Mouse (Mus musculus) liver, embryonic 15.5 days (tissue): ENCODE measurements around the gene Hoxc5. TPM values are rescaled to one million over a fixed set of nuclear protein-coding genes. Genes with fewer than 3 reads are reported as not detected.

ENCODE experiments used
- ATAC-seq: fragments of 200-750 bp; cut with Nextera tagmentation; 2 replicates; pipeline ENCODE4 v1.8.0; 2017; ENCODE audit warnings: moderate number of reproducible peaks, mild to moderate bottlenecking, moderate library complexity; ENCODE audit not compliant: insufficient read depth
- H3K27ac ChIP-seq: fragments of 300-500 bp; sonication (generic); replicated peaks from 2 replicates; pipeline ENCODE4 v1.5.1; 2015; ENCODE audit warnings: mild to moderate bottlenecking, inconsistent platforms
- H3K27me3 ChIP-seq: fragments of 300-500 bp; sonication (generic); 2 replicates; pipeline ENCODE4 v1.6.1; 2015; ENCODE audit warnings: mild to moderate bottlenecking, inconsistent platforms
- H3K36me3 ChIP-seq: fragments of 300-500 bp; sonication (generic); replicated peaks from 2 replicates; pipeline ENCODE4 v1.6.1; 2015; ENCODE audit warnings: moderate library complexity, mild to moderate bottlenecking, inconsistent platforms
- H3K4me1 ChIP-seq: fragments of 300-500 bp; sonication (generic); replicated peaks from 2 replicates; pipeline ENCODE4 v1.6.1; 2015; ENCODE audit warnings: inconsistent platforms
- H3K4me2 ChIP-seq: fragments of 300-500 bp; sonication (generic); 2 replicates; pipeline ENCODE4 v1.6.1; 2015; ENCODE audit warnings: moderate library complexity, mild to moderate bottlenecking, inconsistent platforms
- H3K4me3 ChIP-seq: fragments of 300-500 bp; sonication (generic); replicated peaks from 2 replicates; pipeline ENCODE4 v1.5.1; 2015; ENCODE audit warnings: mild to moderate bottlenecking, inconsistent platforms
- H3K9ac ChIP-seq: fragments of 300-500 bp; sonication (generic); 2 replicates; pipeline ENCODE4 v1.6.1; 2015; ENCODE audit warnings: moderate library complexity, mild to moderate bottlenecking, inconsistent platforms
- H3K9me3 ChIP-seq: fragments of 300-500 bp; sonication (generic); replicated peaks from 2 replicates; pipeline ENCODE4 v1.6.1; 2016; ENCODE audit warnings: inconsistent platforms
- WGBS: fragments of 180-500 bp; shearing (Covaris S2); methylation state at CpG from one replicate; pipeline ENCODE4 v1.1.7; 2015; ENCODE audit warnings: mixed read lengths; ENCODE audit not compliant: insufficient replicate concordance; 5-methylcytosine and 5-hydroxymethylcytosine counted together
- polyA plus RNA-seq: library from polyadenylated mRNA; unstranded; fragments of >200 nt; fragmentation: Nextera tagmentation; extraction: Ambion mirVana; gene quantifications from 2 replicates; pipeline ENCODE4 v1.2.1, GENCODE M21; 2015

The Hoxc5 gene
- polyA plus RNA-seq, 1 experiment from 2014 or later = 0.22 TPM

DNA sequence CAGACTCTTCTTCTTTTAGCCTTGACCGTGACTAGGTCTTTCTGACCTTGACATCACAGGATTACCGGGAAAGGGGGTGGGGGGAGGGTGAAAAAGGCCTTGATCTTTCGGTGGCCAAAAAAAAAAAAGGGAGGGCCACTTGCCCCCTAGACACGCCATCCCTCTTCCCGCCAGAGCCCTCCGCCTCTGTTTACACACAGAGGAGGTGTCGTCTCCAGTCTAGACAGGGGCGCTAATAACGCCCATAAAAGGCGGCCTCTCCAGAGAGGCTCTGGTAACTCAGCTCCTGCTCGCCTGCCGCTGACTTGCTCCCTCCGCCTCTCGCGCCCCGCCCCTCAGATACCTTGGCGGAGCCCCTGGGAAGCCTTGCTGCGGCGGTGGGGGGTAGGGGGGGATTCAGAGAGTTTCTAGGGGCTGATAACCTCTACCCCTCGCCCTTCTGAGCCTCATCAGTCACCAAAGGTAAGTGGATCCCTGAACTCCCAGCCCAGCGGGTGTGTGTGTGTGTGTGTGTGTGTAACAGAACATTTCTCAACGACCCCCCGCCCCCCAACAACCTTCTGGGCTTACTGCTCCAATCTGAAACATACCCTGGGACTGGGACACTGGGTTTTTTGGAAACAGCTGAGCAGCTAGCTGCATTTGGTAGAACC lies 35.4 kb upstream of the Hoxc5 start:
- no peak for ATAC-seq
- Histone ChIP-seq H3K4me1 (no peaks in the 10 kb centered on the region), H3K27me3 (peaks cover 100% of the 10 kb centered on the region), H3K27ac (no peak overlapping the region), H3K4me3 (no peak overlapping the region), H3K9ac (no peak overlapping the region), H3K36me3 (no peaks in the 10 kb centered on the region), H3K4me2 (no peak overlapping the region), H3K9me3 (no peaks in the 10 kb centered on the region)
- WGBS = 2% methylated on average over 23 of the region's 23 CpGs

DNA sequence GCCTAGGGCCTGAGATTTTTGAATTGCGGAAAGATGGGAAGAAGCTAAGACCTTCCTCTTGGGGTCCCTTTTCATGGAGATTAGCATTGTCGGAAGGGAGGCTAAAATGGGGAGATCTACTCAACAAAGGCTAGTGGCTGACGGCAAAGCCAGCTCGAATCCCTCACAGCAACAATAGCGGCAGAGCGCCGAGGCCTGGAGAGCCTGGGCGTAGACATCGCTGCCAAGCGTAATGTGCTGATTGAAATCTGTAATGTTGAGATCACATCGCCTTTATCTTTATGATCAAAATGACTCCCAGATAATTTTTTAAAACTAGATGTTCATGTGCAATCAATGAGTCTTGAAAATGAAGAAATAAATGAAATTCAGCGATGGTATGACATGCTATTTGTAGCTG lies 32.8 kb upstream of the Hoxc5 start:
- Histone ChIP-seq H3K9me3 (no peaks in the 10 kb centered on the region), H3K4me1 (0 out of 2 replicates have a peak, but pooled peaks cover 2% of the 10 kb centered on the region), H3K27me3 (peaks cover 100% of the 10 kb centered on the region), H3K4me3 (no peak overlapping the region), H3K9ac (no peak overlapping the region), H3K36me3 (no peaks in the 10 kb centered on the region), H3K27ac (no peak overlapping the region), H3K4me2 (no peak overlapping the region)
- 4% methylated on average over 12 of the region's 12 CpGs for WGBS
- no peak for ATAC-seq

DNA sequence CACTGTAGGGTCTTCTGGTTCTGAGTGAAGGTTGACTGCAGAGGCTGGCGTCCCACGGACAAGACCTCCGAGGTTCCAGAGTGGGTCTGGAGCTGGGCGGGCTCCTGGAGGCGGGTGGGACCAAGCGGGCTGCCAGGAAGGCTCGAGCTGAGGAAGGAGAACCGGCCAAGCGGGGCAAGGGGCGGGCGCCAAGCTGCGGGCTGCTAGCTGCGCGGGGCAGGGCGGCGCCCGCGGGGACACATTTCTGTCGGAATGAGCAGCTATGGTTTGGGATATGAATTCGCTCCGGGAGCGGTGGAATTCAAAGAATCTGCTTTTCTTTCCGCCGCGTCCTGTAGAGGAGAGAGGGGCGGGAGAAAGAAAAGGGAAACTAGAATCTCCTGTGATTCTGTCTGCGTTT lies 32.3 kb upstream of the Hoxc5 start:
- H3K4me3 ChIP-seq = no peak overlapping the region
- no peak for ATAC-seq

DNA sequence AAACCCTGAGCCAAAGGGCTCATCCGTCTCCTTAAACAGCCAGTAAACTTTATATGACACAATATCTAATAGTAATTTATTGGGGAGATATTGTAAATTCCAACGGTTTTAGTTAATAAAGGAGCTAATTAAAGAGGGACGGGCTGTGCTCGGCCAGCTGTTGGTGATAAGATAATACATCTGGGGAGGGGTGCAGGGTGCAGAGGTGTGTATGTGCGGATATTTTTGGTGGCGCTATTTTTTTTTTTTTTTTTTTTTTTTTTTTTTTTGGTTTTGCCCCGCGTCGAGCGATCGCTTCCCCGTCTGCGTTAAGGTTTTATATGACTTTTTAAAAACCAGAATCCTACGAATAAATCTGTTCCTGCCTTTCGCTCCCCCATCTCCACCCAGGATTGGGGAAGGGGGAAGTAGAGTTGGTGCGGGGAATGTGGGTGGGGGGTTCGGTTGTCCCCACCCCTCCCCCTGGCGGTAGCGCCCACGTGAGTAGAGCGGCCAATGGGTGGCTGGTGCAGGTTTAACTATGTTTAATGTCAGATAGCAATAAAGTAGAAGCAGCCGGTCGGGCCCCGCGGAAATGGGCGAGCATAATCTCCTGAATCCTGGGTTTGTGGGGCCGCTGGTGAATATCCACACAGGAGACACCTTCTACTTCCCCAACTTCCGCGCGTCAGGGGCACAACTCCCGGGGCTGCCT lies 30.8 kb upstream of the Hoxc5 start, which contains the start of gene Hoxc12:
TSS of gene Hoxc12 (plus strand) at position 479 of the 694 bp plus-strand sequence.
- no peak for ATAC-seq
- Histone ChIP-seq H3K36me3 (no peaks in the 10 kb centered on the region), H3K4me3 (no peak within 1 kb of the TSS), H3K9ac (no peak within 1 kb of the TSS), H3K9me3 (no peaks in the 10 kb centered on the region), H3K27ac (no peak within 1 kb of the TSS), H3K4me2 (no peak within 1 kb of the TSS), H3K27me3 (peaks cover 100% of the 10 kb centered on the region), H3K4me1 (0 out of 2 replicates have a peak, but pooled peaks cover 2% of the 10 kb centered on the region)
- WGBS = 2% methylated on average over 31 of the region's 31 CpGs

More for the DNA sequence above, 32.3 kb upstream of the Hoxc5 start:
- 0 out of 2 replicates have a peak, but pooled peaks cover 2% of the 10 kb centered on the region for H3K4me1 ChIP-seq
- no peak overlapping the region for H3K27ac ChIP-seq
- no peak overlapping the region for H3K9ac ChIP-seq
- no peaks in the 10 kb centered on the region for H3K36me3 ChIP-seq
- peaks cover 100% of the 10 kb centered on the region for H3K27me3 ChIP-seq
- WGBS = 1% methylated on average over 27 of the region's 27 CpGs
- no peak overlapping the region for H3K4me2 ChIP-seq
- H3K9me3 ChIP-seq = no peaks in the 10 kb centered on the region

DNA sequence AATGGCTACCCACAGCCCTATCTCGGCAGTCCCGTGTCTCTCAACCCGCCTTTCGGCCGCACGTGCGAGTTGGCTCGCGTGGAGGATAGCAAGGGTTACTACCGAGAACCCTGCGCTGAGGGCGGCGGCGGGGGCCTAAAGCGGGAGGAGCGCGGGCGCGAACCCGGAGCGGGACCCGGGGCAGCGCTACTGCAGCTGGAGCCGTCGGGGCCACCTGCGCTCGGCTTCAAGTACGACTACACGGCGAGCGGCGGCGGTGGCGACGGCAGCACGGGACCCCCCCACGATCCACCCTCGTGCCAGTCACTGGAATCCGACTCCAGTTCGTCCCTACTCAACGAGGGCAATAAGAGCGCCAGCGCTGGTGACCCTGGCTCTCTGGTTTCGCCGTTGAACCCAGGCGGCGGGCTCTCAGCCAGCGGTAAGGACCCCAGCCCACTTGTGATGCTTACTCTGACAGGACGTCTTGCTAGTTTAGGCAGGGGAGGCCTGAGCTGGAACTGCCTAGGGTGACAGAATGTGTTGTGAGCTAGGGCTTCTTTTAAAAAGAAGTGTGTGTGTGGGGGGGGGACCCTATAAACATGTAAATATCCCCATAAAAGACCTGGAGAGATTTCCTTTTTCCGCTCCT lies 30.1 kb upstream of the Hoxc5 start:
- Histone ChIP-seq H3K27ac (no peak overlapping the region), H3K4me1 (0 out of 2 replicates have a peak, but pooled peaks cover 2% of the 10 kb centered on the region), H3K4me2 (no peak overlapping the region), H3K9me3 (no peaks in the 10 kb centered on the region), H3K9ac (no peak overlapping the region), H3K36me3 (no peaks in the 10 kb centered on the region), H3K4me3 (no peak overlapping the region), H3K27me3 (peaks cover 100% of the 10 kb centered on the region)
- no peak for ATAC-seq
- 2% methylated on average over 50 of the region's 50 CpGs for WGBS

DNA sequence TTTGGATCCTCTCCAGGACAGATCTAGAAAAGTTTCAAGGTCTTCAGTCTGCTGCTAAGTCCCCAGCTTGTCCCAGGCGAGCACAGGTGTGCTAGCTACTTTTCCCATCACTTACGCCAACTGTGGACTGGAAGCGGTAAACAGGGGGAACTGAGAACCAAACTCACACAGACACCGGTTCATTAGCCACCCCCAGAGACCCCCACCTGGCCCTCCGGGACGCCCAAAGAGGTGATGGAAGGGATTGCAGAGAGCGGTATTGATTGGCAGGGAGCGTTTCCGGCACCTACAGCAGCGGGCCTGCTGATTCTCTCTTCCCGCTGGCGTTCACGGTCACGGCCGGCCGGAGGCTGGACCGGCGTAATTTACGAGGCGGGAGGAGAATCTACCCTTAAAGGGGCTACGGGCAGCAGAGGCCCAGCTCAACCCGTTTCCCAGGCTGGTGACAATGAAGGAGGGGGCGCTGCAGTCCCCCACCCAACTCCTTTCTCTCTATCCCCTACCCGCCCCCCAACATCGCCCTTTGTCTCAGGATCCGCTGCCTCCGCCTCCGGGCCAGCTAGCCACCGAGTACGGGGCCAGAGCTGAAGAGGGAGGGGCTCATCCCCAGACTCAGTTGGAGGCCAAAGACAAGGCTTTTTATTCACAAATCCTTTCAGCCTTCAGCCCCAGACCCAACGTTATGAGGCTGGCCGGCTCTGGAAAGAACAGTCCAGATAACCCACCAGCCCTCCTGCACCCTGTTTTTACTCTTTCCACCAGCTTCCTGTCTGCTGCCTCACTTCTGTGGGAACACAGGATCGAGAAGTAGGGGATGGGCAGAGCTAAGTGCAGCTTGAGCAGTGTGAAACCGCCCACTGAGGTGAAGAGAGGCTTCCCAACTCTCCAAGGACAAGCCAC lies 27.7 kb upstream of the Hoxc5 start:
- 3% methylated on average over 34 of the region's 34 CpGs for WGBS
- H3K27me3 ChIP-seq = peaks cover 100% of the 10 kb centered on the region
- H3K27ac ChIP-seq = no peak overlapping the region
- no peak for ATAC-seq
- no peak overlapping the region for H3K9ac ChIP-seq
- no peak overlapping the region for H3K4me2 ChIP-seq
- no peaks in the 10 kb centered on the region for H3K9me3 ChIP-seq
- H3K36me3 ChIP-seq = no peaks in the 10 kb centered on the region
- H3K4me3 ChIP-seq = no peak overlapping the region
- 0 out of 2 replicates have a peak, but pooled peaks cover 2% of the 10 kb centered on the region for H3K4me1 ChIP-seq

DNA sequence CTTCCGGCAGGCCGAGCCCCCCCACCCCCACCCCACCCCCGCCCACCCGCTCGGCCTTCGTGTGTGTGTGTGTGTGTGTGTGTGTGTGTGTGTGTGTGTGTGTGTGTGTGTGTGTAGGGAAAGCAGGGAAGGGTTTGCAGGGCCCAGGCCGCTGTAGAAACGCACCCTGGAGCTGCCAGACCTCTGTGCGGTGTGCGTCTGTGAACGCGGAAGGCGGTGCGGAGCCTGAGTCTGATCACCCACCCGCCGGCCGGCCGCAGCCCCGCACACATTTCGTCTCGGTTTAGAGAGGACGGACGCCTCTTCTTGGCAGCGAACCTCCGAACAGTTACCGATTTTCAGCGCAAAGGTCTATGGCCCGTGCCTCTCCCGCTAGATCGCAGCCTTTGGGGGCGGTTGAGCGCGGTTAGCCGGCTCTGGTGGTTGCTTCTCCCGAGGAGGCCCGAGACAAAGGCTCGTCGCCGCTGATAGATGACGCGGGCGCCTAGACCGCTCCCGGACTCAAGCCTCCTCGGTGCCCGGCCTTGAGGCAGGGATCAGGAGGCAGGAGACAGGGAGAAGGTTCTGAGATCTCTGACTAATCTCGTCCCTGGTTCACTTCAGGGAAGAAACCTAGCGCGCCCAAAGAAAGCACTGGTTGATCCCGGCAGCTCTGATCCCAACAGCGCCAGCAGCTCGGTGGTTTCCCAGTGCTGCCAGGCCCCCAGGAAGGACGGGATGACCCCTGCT lies 24.3 kb upstream of the Hoxc5 start:
- ATAC-seq = no peak
- Histone ChIP-seq H3K9ac (no peak overlapping the region), H3K27ac (no peak overlapping the region), H3K9me3 (no peaks in the 10 kb centered on the region), H3K4me3 (no peak overlapping the region), H3K27me3 (peaks cover 100% of the 10 kb centered on the region), H3K36me3 (no peaks in the 10 kb centered on the region), H3K4me2 (no peak overlapping the region), H3K4me1 (no peaks in the 10 kb centered on the region)
- 1% methylated on average over 49 of the region's 53 CpGs for WGBS

DNA sequence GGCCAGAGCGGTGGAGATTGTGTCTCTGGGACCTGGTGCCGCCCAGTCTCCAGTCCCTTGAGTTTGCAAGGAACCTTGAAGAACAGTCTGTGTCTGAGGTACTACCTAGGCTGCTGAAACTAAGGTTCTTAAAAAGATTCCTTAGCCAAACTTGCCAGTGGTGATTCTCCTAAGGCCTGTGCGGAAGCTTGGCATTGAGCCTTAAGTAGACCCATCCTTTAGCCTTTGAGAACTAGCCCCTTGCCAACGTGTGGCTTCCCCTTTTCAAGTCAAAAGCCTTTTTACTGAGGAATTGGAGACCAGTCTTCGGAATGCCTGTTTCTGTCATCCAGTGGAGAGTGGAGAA lies 23.8 kb upstream of the Hoxc5 start:
- H3K9ac ChIP-seq = no peak overlapping the region
- no peak for ATAC-seq
- no peak overlapping the region for H3K4me2 ChIP-seq
- 4% methylated on average over 5 of the region's 5 CpGs for WGBS
- peaks cover 100% of the 10 kb centered on the region for H3K27me3 ChIP-seq
- no peak overlapping the region for H3K4me3 ChIP-seq
- H3K27ac ChIP-seq = no peak overlapping the region
- no peaks in the 10 kb centered on the region for H3K4me1 ChIP-seq
- no peaks in the 10 kb centered on the region for H3K9me3 ChIP-seq
- H3K36me3 ChIP-seq = no peaks in the 10 kb centered on the region

DNA sequence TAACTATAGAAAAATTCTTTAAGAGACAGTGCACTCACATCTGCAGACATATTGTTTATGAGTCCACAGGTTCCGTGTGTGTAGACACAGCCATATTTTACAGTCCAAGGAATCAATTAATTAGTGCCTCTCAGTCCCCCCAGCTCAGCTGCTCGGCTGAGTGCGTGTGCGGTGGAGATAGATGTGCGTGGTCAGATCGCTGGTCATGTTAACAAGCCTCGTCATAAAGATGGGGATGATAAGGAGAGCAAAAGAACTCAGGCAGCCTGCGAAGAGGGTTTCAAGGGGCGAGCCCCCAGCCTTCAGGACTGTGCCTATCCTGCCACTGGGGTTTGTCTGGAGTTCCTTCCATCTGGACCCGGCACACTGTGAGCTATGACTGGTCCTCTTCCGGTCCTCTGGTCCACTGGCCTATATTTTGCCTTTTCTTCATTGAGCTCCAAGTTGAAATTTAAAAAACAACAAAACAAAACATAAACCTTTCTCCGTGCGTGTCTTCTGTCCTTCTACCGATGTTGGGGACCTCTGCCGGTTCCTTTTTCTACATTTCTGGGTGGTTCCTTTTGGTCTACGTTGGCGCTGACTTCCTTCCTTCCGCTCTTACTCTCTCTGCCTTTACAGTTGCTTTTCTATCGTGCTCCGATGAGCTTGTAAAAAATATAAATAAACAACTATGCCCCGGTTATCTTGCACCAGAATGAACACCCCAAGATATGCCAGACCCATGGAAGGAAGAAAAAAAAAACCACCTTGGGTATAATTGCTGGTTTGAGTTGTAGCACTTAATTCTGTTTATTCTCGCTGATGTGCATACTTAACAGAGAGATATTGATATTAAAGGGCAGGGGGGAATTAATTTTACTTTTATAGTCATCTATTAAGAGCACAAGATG lies 21.8 kb upstream of the Hoxc5 start:
- Histone ChIP-seq H3K36me3 (no peaks in the 10 kb centered on the region), H3K9me3 (no peaks in the 10 kb centered on the region), H3K4me1 (no peaks in the 10 kb centered on the region), H3K4me2 (no peak overlapping the region), H3K9ac (no peak overlapping the region), H3K27me3 (peaks cover 100% of the 10 kb centered on the region), H3K4me3 (no peak overlapping the region), H3K27ac (no peak overlapping the region)
- whole genome bisulfite sequencing = 5% methylated on average over 22 of the region's 22 CpGs
- ATAC-seq = no peak

DNA sequence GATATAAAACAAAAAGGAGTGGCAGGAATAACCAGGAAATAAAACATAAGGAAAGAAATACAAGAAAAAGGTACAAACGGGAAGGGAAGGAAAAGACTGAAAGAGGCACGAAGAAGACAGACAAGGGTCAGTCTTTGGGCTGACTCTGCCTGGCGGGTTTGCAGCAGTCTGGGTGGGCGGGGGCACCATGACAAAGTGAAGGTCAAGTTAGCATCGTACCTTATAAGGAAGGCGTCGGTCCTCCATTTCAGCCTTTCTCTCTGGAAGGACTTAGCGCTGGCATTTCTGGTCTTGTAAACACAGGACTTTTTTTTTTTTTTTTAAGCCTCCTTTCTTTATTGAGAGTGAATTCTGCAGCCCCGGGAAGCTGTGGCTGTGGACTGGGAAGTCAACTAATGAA lies 20.0 kb upstream of the Hoxc5 start:
- Histone ChIP-seq H3K9ac (no peak overlapping the region), H3K4me2 (no peak overlapping the region), H3K4me3 (no peak overlapping the region), H3K4me1 (no peaks in the 10 kb centered on the region), H3K27ac (no peak overlapping the region), H3K36me3 (no peaks in the 10 kb centered on the region), H3K27me3 (peaks cover 100% of the 10 kb centered on the region), H3K9me3 (no peaks in the 10 kb centered on the region)
- 1% methylated on average over 9 of the region's 9 CpGs for WGBS
- ATAC-seq = no peak
